Mouse (Mus musculus): Measurements from ENCODE around the gene Ccdc93.

Gene Ccdc93

DNA sequence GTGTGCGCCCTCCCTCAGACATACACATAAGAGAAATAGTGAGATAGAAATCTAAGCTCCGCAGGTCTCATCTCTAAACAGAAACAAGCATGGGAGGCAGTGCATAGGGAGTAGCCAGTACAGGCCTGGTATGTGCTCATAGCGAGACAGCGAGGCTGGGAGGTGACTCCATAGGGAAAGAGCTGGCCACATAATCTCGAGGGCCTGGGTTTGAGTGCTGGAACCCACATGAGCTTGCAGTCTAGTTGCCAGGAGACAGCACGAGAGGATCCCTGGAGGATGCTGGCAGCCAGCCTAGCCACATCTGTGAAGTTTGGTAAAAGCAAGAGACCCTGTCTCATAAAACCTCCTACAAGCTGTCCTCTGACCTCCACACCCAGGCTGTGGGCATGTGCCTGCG lies 20.2 kb downstream of the Ccdc93 start:
- no peak for DNase-seq

DNA sequence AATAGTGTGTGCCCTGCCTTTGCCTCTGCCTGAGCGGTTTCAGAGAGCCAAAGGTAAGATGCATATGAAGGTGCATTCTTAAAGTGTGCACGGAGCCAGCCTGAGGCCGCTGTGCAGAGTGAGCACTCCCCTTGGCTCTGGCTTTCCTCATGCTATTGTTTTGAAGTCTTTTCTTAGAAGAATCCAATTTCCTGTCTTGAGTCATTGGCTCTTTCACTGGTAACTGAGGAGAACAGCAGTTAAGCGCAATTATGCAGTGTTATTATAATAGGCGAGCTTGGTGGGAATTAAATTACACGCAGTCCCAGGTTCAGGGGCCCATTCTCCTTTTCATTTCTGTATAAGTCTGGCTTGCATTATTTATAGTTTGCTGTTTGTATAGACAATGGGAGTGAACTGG lies 21.6 kb downstream of the Ccdc93 start:
- no peak for DNase-seq

GRCm38 (mm10) chr1:121453053-121453452 lies 22.2 kb downstream of the Ccdc93 start:
- no peak for DNase-seq

DNA sequence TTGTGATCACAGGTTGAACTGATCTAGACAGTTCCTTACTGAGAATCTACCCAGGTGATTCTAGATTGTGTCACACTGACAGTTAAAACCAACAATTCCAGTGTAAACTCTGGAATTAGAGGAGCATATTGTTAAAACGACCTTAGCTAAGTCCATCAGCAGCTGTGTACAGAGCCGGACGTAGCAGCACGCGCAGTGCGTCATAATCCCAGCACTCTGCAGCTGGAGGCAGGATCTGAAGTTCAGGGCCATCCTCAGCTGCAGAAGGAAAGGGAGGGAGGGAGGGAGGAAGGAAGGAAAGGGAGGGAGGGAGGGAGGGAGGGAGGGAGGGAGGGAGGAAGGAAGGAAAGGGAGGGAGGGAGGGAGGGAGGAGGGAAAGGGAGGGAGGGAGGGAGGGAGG lies 24.1 kb downstream of the Ccdc93 start:
- DNase-seq: no peak

- DNase-seq: peak; percentile 15
Measured at GRCm38 (mm10) chr1:121460077-121460476, 29.2 kb downstream of the Ccdc93 start.

- no peak for DNase-seq
Measured at GRCm38 (mm10) chr1:121461895-121462294, 31.0 kb downstream of the Ccdc93 start.

DNA sequence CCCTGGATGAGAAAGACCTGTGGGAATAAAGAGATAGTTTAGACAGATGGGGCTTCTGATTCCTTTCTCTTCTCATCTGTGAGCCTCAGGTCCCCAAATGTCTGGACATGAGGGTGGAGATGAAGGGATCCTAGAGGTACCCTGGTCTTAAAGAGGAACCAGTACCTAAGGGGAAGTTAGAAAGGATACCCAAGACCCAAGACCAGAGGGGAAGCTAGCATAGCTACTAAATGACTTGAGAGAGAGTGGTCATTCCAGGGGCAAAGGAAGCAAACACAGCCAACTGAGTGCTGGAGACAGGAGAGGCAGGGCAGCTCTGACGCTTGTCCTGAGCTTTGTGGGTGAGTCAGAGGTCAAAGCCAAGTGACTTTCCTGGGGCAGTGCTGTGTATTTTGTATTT lies 31.8 kb downstream of the Ccdc93 start:
- no peak for DNase-seq

- DNase-seq: no peak
Measured at GRCm38 (mm10) chr1:121463806-121464205, 33.0 kb downstream of the Ccdc93 start.

GRCm38 (mm10) chr1:121466276-121466675 lies 35.4 kb downstream of the Ccdc93 start:
- DNase-seq: no peak

DNA sequence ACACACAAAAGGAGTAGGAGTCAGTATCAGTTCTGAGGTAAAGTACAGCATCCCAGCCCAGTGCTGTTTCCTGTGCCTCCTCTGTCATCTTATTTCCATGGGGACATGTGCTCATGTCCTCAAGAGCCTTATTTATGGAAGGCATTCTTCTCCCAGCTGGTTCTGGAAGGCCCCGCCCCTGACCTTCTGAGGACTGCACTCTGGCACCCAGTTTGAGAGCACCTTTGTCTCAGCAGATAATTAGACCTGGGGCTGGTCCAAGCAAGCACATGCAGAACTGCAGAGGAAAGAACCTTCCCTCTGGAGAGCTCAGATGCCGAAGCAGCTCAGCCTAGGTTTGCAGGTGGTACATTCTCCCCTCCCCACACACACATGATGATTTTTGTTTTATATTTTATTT lies 37.4 kb downstream of the Ccdc93 start:
- DNase-seq: no peak

DNA sequence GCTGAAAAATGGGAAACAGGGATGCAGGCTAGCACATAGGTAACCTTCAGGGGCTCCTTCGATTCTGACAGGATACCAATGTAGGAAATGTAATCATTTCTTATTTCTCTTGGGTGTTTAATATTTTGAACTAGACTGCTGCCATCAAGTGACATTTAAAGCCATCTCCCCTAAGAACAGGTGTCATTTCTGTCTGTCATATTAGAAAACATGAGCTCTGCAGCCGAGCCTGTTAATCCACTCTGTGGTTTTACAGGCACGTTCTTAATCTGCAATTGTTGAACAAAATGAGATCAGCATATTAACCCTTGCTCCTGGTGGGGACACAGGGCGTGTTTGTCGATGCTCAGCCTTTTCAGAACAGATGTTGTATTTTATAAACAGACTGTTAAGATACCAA lies 40.7 kb downstream of the Ccdc93 start:
- no peak for DNase-seq

- no peak for DNase-seq
Measured at GRCm38 (mm10) chr1:121477716-121478115, 46.9 kb downstream of the Ccdc93 start.

- DNase-seq: peak; percentile 6
Measured at GRCm38 (mm10) chr1:121478284-121478980, 47.6 kb downstream of the Ccdc93 start.

- DNase-seq: no peak
Measured at GRCm38 (mm10) chr1:121479403-121479802, 48.6 kb downstream of the Ccdc93 start.

GRCm38 (mm10) chr1:121483091-121483490 lies 52.2 kb downstream of the Ccdc93 start:
- no peak for DNase-seq

DNA sequence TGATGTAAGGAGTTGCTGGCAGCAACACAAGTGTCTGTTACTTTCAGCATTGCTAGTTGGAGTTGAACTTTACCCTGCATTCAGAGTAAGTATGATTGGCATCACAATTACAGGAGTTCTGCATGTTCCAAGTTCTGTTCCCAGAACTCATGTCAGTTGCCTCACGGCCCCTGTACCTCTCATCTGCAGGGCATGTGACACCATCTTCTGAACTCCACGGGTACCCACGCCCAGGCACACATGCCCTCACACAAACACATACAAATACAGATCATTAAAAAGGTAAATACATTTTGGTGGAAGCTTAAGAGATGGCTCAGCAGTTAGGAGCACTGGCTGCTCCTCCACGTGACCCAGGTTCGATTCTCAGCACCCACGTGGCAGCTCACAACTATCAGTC lies 56.0 kb downstream of the Ccdc93 start:
- DNase-seq: no peak

DNA sequence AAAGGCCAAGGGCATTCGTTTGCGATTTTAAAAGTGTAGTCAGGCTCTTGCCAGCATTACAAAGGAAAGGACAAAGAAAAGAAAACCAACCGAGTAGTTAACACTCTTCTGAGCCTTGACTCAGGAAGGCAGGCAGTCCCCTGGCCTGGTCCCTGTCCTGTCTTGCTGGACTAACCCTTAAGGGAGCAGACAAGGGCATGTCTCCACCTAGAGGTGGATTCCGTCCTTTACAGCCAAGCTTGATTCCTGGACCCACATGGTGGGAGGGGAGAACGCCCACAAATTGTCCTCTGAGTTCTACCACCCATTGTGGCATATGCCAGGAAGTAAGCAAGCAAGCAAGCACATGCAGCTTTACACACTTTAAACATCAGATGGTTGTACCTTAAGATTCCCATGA lies 59.4 kb downstream of the Ccdc93 start:
- DNase-seq: no peak

DNA sequence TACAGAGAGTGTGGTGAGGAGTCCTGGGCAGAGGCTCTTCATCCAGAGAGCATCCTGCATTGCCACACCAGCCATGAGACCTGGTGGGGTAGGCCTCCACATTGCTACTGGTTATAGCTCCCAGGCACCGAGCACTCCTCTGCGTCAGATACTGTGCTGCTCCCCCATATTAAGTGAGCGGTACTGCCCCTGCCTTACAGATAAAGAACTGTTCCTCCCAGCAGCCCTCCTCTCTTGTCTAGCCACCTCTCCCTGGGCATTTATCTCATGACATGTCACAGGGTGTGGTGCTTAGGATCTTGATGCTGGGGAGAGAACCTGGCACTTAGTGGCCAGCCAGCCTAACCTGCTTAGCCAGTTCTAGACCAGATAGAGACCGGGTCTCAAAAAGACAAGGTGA lies 66.2 kb downstream of the Ccdc93 start:
- DNase-seq: no peak

- no peak for DNase-seq
Measured at GRCm38 (mm10) chr1:121508729-121509128, 77.9 kb downstream of the Ccdc93 start.

DNA sequence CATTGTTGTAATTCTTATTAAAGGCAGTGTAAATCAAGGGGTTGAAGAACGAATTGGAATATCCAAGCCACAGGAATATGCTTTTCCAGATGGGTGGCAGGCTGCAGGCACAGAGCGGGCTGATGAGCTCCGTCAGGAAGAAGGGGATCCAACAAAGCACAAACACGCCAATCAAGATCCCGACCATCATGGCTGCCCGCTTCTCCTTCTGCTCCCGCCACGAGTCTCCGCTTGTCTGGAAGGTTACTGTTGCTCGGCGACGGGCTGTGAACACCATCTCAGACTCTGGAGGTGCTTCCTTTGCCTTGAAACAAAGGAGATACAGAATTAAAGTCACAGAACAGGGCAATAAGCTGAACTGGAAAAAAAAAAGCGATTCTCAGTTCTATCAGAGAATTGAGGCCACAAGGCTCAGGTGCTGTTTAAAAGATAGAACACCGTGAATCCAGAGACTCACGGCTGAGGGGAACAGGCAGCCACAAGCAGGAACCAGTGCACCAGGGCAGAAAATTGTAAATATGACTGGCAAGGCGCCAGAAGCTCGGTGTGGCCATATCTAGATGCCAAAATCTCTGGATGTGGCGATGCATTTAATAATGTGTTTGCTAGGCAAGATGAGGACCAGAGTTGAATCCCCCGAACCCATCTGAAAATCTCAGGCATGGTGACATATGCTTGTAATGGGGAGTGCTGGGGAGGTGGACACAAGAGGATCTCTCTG lies 79.7 kb downstream of the Ccdc93 start:
- DNase-seq: no peak

DNA sequence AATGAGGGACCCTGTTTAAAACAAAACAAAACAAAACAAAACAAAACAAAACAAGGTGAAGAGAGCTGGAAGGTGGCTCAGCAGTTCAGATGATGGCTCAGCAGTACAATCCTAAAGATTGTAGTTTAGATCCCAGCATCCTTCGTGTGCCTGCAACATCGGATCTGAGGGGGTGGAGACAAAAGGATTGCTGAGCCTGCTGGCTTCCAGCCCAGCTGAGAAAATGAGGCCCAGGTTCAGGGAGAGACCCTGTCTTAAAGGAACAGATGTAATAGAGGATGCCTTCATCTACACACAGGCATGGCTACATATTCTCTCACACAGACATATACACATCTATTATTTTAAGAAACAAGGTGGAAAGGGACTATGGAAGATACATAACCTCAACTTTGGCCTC lies 80.3 kb downstream of the Ccdc93 start:
- no peak for DNase-seq

- no peak for DNase-seq
Measured at GRCm38 (mm10) chr1:121511966-121512365, 81.1 kb downstream of the Ccdc93 start.

DNA sequence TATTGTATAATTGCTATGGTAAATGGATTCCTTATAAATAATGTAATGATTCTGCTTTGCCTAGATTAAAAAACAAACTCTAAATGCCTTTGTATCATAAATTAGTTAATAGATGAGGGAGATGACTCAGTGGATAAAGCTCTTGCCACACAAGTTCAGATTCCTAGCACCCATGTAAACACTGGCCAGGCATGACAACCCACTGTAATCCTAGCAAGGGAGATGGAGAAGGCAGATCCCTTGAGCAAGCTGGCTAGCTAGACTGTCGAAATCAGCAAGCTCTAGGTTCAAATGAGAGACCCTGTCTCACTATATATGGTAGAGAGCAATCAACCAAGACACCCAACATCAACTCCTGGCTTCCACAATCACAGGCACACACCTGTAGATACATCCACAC lies 87.8 kb downstream of the Ccdc93 start:
- no peak for DNase-seq

- DNase-seq: no peak
Measured at GRCm38 (mm10) chr1:121527061-121527460, 96.2 kb downstream of the Ccdc93 start.

Data from right cerebral cortex, postnatal 4 days (tissue).